8 mouse cellular contexts compared by ENCODE assay signal in the genomic region with DNA sequence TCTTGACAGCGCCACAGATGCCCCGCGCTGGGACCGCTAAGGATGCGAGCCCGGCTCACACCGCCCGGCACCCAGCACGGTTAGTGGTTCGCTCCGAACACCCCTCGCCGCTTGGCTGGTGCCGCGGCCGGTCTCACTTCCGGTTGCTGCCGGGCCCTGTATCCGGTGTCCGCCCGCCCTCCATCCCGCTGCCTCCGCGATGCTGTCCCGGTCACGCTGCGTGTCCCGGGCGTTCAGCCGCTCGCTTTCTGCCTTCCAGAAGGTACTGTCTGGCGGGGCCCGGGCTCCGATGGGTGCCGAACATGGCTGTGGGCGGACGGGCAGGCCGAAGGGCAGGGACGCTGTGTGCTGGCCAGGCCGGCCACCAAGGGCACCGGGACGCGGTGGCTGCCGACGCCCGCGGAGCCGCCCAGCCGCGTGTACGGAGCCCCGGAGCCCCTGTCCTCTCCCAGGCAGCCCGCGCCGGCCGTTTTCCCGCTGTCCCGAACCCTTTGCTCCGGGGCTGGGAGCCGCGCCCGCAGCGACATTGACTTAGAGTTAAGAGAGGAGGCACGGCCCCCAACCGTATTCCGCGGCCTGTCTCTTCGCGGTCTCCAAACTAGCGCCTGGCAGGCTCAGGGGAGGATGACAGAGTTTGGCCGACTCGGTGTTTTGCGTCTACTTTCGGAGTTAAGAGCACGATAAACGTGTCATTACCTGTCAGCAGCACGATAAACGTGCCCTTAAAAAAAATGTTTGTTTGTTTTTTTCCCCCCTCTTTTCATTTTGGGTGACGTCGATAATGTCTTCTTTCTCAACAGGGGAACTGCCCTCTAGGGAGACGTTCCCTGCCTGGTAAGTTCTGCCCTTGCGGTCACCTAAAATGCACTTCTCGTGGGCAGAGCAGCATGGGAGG. TPM values are rescaled to one million over a fixed set of nuclear protein-coding genes. Genes with fewer than 3 reads are reported as not detected.
DNase-seq lines count a peak whose midpoint lies in the region; ATAC-seq lines count a peak whose summit lies in the region.

A gene (minus strand): TSS at position 62 of the 895 bp plus-strand sequence.
A gene (plus strand): TSS at position 136 of the 895 bp plus-strand sequence.

- peak within 1 kb of the TSS; percentile 99 for H3K9ac ChIP-seq in heart, embryonic 14.5 days (ENCODE audit: low read length)
- peak within 1 kb of the TSS; percentile 95 for H3K9ac ChIP-seq in liver, embryonic 12.5 days

- peaks cover 15 to 41% of the 10 kb centered on the region in 2 experiments for H3K4me1 ChIP-seq in heart, embryonic 14.5 days (ENCODE audit: control insufficient read depth in 2 of 2, insufficient read depth in 2 of 2, low read length in 2 of 2)
- peaks cover 65% of the 10 kb centered on the region for H3K4me1 ChIP-seq in liver, embryonic 12.5 days

- H3K27ac ChIP-seq in heart, embryonic 14.5 days (replicated peaks in 1 of 2; ENCODE audit: control insufficient read depth in 1 of 2, insufficient read depth in 1 of 2, low read depth in 2 of 2, low read length in 2 of 2) = peak within 1 kb of the TSS; percentile 89 to 96
- peak within 1 kb of the TSS; percentile 92 for H3K27ac ChIP-seq in liver, embryonic 12.5 days

- no peaks in the 10 kb centered on the region for H3K27me3 ChIP-seq in heart, embryonic 14.5 days (ENCODE audit: control insufficient read depth, insufficient read depth, low read length)
- H3K27me3 ChIP-seq in liver, embryonic 12.5 days (replicated peaks) = no peaks in the 10 kb centered on the region
- H3K27me3 ChIP-seq in splenic B cell, adult 2 months (ENCODE audit: control insufficient read depth, insufficient read depth, low read length, poor library complexity, severe bottlenecking) = no peaks in the 10 kb centered on the region

- no peaks in the 10 kb centered on the region for H3K9me3 ChIP-seq in heart, embryonic 14.5 days (ENCODE audit: control insufficient read depth, low read length)
- H3K9me3 ChIP-seq in liver, embryonic 12.5 days (replicated peaks) = no peaks in the 10 kb centered on the region

- H3K36me3 ChIP-seq in heart, embryonic 14.5 days (ENCODE audit: control insufficient read depth, insufficient read depth, low read length) = peaks cover 23% of the 10 kb centered on the region
- H3K36me3 ChIP-seq in liver, embryonic 12.5 days = peaks cover 30% of the 10 kb centered on the region
- peaks cover 2% of the 10 kb centered on the region; the same call in 1 of the 2 replicates for H3K36me3 ChIP-seq in splenic B cell, adult 2 months (ENCODE audit: control insufficient read depth, insufficient read depth, low read length, poor library complexity, severe bottlenecking)

- H3K4me2 ChIP-seq in heart, embryonic 14.5 days (ENCODE audit: low read length) = peak within 1 kb of the TSS; percentile 87
- H3K4me2 ChIP-seq in liver, embryonic 12.5 days = peak within 1 kb of the TSS; percentile 94

- WGBS in heart, embryonic 14.5 days = under 1% methylated on average over 74 of the region's 83 CpGs
- WGBS in liver, embryonic 12.5 days (ENCODE audit: insufficient replicate concordance) = under 1% methylated on average over 83 of the region's 83 CpGs

- peak within 1 kb of the TSS; percentile 95 to 99 for H3K4me3 ChIP-seq in heart, embryonic 14.5 days (ENCODE audit: control insufficient read depth in 1 of 2, insufficient read depth in 1 of 2, low read depth in 1 of 2, low read length in 2 of 2)
- peak within 1 kb of the TSS; percentile 99 for H3K4me3 ChIP-seq in liver, embryonic 12.5 days

- ATAC-seq in heart, embryonic 14.5 days (ENCODE audit: insufficient number of reproducible peaks, insufficient read depth, low FRiP score, low read depth) = peak; percentile 87
- peak; percentile 92 for ATAC-seq in liver, embryonic 12.5 days

- peak; percentile 69 to 79 for DNase-seq in CD8-positive naive resting alpha-beta T cell, adult 2 months (ENCODE audit: low read depth in 2 of 2, low spot score in 2 of 2)
- DNase-seq in c-Kit-negative CD71-positive TER-119-positive erythroid progenitor cells, embryonic 14.5 days (ENCODE audit: low read depth, low spot score) = peak; percentile 75
- DNase-seq in fibroblast of lung, adult 2 months (ENCODE audit: low read depth) = peak; percentile 39
- peak; percentile 92 for DNase-seq in kidney, postnatal 14 days
- DNase-seq in naive thymus-derived CD4-positive, alpha-beta T cell, adult 2 months (ENCODE audit: low read depth) = peak; percentile 85
- peak; percentile 86 for DNase-seq in splenic B cell, adult 2 months (ENCODE audit: low read depth, low spot score)

RNA-seq across cellular contexts. Expression of the first gene that starts in this region (rescaled TPM):
- 1.9 and 2.9 TPM in 2 replicates for polyA plus RNA-seq in heart, embryonic 14.5 days (2014; fragmentation: Nextera tagmentation; extraction: Ambion mirVana)
- polyA plus RNA-seq in liver, embryonic 12.5 days (2016; fragmentation: Nextera tagmentation; extraction: Ambion mirVana) = 3.9 and 4.1 TPM in 2 replicates

RNA-seq across cellular contexts. Expression of the second gene that starts in this region (rescaled TPM):
- 197 and 203 TPM in 2 replicates for polyA plus RNA-seq in heart, embryonic 14.5 days (2014; fragmentation: Nextera tagmentation; extraction: Ambion mirVana)
- polyA plus RNA-seq in liver, embryonic 12.5 days (2016; fragmentation: Nextera tagmentation; extraction: Ambion mirVana) = 99.5 and 104 TPM in 2 replicates

Comparison
In these comparisons a context has a peak if more than half of its experiments do, and no peak if none do; other contexts are left out.
1. Peak in every context shown above with its lines: DNase-seq, ATAC-seq, H3K4me3 ChIP-seq and H3K27ac ChIP-seq.
2. DNase-seq: peak in every context shown above with its lines; median percentile 92 in kidney, postnatal 14 days; 86 in splenic B cell, adult 2 months; 85 in naive thymus-derived CD4-positive, alpha-beta T cell, adult 2 months; 75 in c-Kit-negative CD71-positive TER-119-positive erythroid progenitor cells, embryonic 14.5 days; 74 in CD8-positive naive resting alpha-beta T cell, adult 2 months; 39 in fibroblast of lung, adult 2 months.